Mouse (Mus musculus): Measurements from ENCODE around the gene Tmem179b.

DNA sequence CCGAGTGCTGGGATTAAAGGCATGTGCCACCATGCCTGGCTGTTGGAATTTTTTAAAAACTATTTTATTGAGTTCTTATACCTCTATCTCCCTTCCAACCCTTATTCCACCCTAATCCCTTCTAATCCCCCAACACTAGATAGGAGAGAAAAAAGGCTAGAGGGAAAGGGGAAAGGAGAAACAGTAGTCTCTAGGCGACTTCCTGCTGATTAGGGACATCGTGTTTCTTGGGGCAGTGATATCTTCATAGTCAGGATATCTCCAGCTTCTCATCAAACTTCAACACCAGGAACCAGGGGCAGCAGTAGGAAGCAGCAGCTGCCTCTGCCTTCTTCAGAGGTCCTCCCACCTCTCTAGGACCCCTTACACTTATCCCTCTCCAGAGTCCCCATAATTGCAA, 39.9 kb downstream of the Tmem179b start:
- TF ChIP-seq POLR2A (IDR thresholded peaks at IDR 0.05; ENCODE audit: extremely low read depth, insufficient read depth, low read length) (no peak), CTCF (IDR thresholded peaks at IDR 0.05; ENCODE audit: extremely low read depth, insufficient read depth, low read length) (no peak)

All from cortical plate, adult 2 months (tissue).